Mouse (Mus musculus): ENCODE data around the gene Tmem95. TPM values are rescaled to one million over a fixed set of nuclear protein-coding genes. Genes with fewer than 3 reads are reported as not detected.
A peak's percentile ranks its signal among the peaks of the same experiment; 100 is the strongest.
"Not testable (repeated sequence)": the region's sequence is repeated elsewhere in the genome, so short reads cannot be mapped to it uniquely, and the experiment has no call there.

The Tmem95 gene
- polyA plus RNA-seq, 1 experiment, result not detected

- TF ChIP-seq CTCF (IDR thresholded peaks at IDR 0.05; ENCODE audit: borderline replicate concordance, insufficient read depth, low read length) (no peak), POLR2A (IDR thresholded peaks at IDR 0.05; ENCODE audit: low read depth, low read length) (no peak)
- Histone ChIP-seq H3K4me1 (ENCODE audit: control insufficient read depth, insufficient read depth, low read length) (no peaks in the 10 kb centered on the region; the same call in none of the 2 replicates), H3K27ac (ENCODE audit: insufficient read depth, low read length) (no peak overlapping the region), H3K4me3 (ENCODE audit: insufficient read depth, low read length) (no peak overlapping the region)
Observed at GRCm38 (mm10) chr11:69872451-69872850, 5.4 kb downstream of the Tmem95 start.

GRCm38 (mm10) chr11:69871822-69872221 is 6.0 kb downstream of the Tmem95 start:
- Histone ChIP-seq H3K4me3 (ENCODE audit: insufficient read depth, low read length) (no peak overlapping the region), H3K4me1 (ENCODE audit: control insufficient read depth, insufficient read depth, low read length) (no peaks in the 10 kb centered on the region; the same call in 1 of the 2 replicates), H3K27ac (ENCODE audit: insufficient read depth, low read length) (no peak overlapping the region)
- no peak for TF ChIP-seq POLR2A (IDR thresholded peaks at IDR 0.05; ENCODE audit: low read depth, low read length)
- TF ChIP-seq CTCF (IDR thresholded peaks at IDR 0.05; ENCODE audit: borderline replicate concordance, insufficient read depth, low read length), result no peak

DNA sequence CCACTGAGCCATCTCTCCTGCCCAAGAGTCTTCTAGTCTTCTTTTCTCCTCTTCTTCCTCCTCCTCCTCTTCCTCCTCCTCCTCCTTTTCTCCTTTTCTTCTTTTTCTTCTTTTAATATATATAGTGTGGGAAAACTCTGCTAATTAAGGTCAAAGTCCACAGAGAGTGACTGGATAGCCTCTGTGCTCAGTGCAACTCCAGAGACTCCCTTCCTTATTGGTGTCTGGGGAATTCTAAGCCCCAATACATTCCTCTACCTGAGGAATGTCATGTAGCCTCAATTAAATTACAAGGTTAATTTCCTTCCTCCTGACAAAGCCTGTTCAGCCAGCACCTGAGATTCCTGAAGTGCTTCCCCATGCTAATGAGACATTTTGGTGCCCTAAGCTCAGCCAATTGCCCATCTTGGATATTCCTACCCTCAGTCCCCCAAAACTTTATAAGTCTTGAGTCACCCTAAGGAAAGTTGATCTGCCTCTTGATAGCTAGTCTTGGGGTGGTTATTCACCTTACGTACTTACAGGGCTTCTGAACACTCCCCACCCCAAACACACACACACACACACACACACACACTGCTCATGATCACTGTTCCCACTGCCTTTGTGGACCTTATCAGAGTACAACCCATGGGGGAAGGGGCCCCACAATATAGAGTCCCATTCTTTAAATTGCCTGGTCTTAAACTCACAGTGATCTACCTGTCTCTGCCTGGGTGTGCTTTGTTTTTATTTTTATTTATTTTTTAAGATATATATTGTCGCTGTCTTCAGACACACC is 7.3 kb downstream of the Tmem95 start:
- Histone ChIP-seq H3K4me3 (ENCODE audit: insufficient read depth, low read length) (no peak overlapping the region), H3K4me1 (ENCODE audit: control insufficient read depth, insufficient read depth, low read length) (no peaks in the 10 kb centered on the region; the same call in 1 of the 2 replicates), H3K27ac (ENCODE audit: insufficient read depth, low read length) (no peak overlapping the region)
- no peak for TF ChIP-seq POLR2A (IDR thresholded peaks at IDR 0.05; ENCODE audit: low read depth, low read length)
- no peak for TF ChIP-seq CTCF (IDR thresholded peaks at IDR 0.05; ENCODE audit: borderline replicate concordance, insufficient read depth, low read length)

DNA sequence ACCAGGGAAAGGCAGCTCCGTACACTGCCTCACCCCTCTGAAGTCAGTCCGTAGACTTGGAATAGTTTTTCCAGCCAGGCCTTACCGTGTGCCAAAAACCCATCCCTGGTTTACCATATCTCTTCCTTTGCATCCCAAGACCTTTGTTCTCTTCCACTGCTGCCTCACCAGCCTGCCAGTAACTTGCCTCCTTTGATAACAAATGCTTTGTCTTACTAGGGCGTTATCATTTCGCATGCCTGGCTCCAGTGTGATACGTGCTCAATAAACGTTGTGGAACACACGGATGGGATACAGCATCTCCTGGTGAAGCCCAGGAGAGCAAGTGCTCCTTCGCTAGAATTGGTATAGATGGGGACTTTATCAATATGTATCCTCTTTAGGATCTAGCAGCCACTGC is 10.5 kb downstream of the Tmem95 start:
- no peak overlapping the region for H3K27ac ChIP-seq (ENCODE audit: insufficient read depth, low read length)
- TF ChIP-seq POLR2A (IDR thresholded peaks at IDR 0.05; ENCODE audit: low read depth, low read length) (no peak), CTCF (IDR thresholded peaks at IDR 0.05; ENCODE audit: borderline replicate concordance, insufficient read depth, low read length) (no peak)
- H3K4me3 ChIP-seq (ENCODE audit: insufficient read depth, low read length), result no peak overlapping the region
- no peaks in the 10 kb centered on the region; the same call in 1 of the 2 replicates for H3K4me1 ChIP-seq (ENCODE audit: control insufficient read depth, insufficient read depth, low read length)

DNA sequence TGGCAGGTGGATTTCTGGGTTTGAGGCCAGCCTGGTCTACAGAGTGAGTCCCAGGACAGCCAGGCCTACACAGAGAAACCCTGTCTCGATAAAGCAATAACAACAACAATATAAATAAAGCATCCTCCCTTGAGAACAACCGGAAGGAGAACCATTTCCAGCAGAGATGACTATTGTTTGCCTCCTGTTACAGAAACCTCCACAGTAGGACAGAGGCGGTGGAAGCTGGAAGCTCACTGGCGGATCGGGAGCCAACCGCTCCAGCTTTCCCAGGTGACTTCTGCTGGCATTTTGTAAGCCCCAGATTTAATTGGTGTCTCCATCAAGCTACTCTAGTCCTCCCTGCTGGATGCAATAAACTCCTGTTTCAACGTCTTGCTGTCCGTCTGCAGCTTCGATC is 12.3 kb downstream of the Tmem95 start:
- no peak overlapping the region for H3K4me3 ChIP-seq (ENCODE audit: insufficient read depth, low read length)
- no peaks in the 10 kb centered on the region for H3K4me1 ChIP-seq (ENCODE audit: control insufficient read depth, insufficient read depth, low read length)
- H3K27ac ChIP-seq (ENCODE audit: insufficient read depth, low read length), result no peak overlapping the region
- TF ChIP-seq POLR2A (IDR thresholded peaks at IDR 0.05; ENCODE audit: low read depth, low read length), result no peak
- TF ChIP-seq CTCF (IDR thresholded peaks at IDR 0.05; ENCODE audit: borderline replicate concordance, insufficient read depth, low read length), result no peak

- no peak overlapping the region for H3K27ac ChIP-seq (ENCODE audit: insufficient read depth, low read length)
- no peak for TF ChIP-seq POLR2A (IDR thresholded peaks at IDR 0.05; ENCODE audit: low read depth, low read length)
- no peak for TF ChIP-seq CTCF (IDR thresholded peaks at IDR 0.05; ENCODE audit: borderline replicate concordance, insufficient read depth, low read length)
- no peaks in the 10 kb centered on the region for H3K4me1 ChIP-seq (ENCODE audit: control insufficient read depth, insufficient read depth, low read length)
- H3K4me3 ChIP-seq (ENCODE audit: insufficient read depth, low read length), result no peak overlapping the region
Observed at GRCm38 (mm10) chr11:69864138-69864860, 13.5 kb downstream of the Tmem95 start.

DNA sequence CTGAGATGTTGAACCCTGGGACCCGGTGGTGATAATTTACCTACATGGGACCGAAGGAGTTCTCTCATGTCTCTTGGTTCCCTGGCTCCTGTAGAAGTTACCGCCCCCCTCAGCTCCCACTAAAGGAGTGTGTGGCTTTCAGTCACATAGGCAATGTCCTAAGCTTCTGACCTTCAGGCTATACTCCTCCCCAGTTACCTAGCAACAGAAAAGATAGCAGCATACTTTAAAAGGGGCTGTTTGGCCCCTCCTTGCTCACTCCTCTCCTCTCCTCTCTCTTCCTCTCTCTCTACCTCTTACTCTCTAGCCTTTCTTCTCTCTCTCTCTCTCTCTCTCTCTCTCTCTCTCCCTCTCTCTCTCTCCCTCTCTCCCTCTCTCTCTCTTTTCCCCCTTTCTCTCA is 14.1 kb downstream of the Tmem95 start:
- not testable (repeated sequence) for H3K4me3 ChIP-seq (ENCODE audit: insufficient read depth, low read length); H3K4me1 ChIP-seq (ENCODE audit: control insufficient read depth, insufficient read depth, low read length)

GRCm38 (mm10) chr11:69858113-69858998 is 19.5 kb downstream of the Tmem95 start, which contains the start of gene Tnk1:
Gene Tnk1 (minus strand): TSS chr11:69858730.
- no peaks in the 10 kb centered on the region for H3K4me1 ChIP-seq (ENCODE audit: control insufficient read depth, insufficient read depth, low read length)
- H3K4me3 ChIP-seq (ENCODE audit: insufficient read depth, low read length), result no peak within 1 kb of the TSS
- no peak within 1 kb of the TSS for H3K27ac ChIP-seq (ENCODE audit: insufficient read depth, low read length)
- TF ChIP-seq CTCF (IDR thresholded peaks at IDR 0.05; ENCODE audit: borderline replicate concordance, insufficient read depth, low read length) (no peak), POLR2A (IDR thresholded peaks at IDR 0.05; ENCODE audit: low read depth, low read length) (no peak)

More for the DNA sequence above, 14.1 kb downstream of the Tmem95 start:
- not testable (repeated sequence) for H3K27ac ChIP-seq (ENCODE audit: insufficient read depth, low read length)

DNA sequence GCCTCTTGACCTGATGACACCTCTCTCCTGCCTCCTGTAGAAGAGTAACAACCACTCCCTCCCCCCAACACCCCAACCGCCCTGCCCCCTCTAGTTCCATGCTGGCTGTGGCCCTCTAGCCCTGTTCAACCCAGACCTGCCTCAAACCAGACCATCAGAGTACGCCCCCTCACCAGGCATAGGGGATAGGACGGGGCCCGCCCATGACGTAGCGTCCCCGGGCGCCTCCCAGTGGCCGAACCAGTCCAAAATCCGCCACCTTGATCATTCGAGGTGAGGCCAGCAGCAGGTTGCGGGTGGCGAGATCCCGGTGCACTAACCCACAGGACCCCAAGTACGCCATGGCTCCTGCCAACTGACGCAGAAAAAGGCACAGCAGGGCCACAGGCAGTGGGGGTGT is 22.5 kb downstream of the Tmem95 start:
- TF ChIP-seq CTCF (IDR thresholded peaks at IDR 0.05; ENCODE audit: borderline replicate concordance, insufficient read depth, low read length) (0 out of 2 replicates have a peak, but pooled peaks have one; percentile 7), POLR2A (IDR thresholded peaks at IDR 0.05; ENCODE audit: low read depth, low read length) (no peak)
- H3K27ac ChIP-seq (ENCODE audit: insufficient read depth, low read length), result no peak overlapping the region
- no peaks in the 10 kb centered on the region for H3K4me1 ChIP-seq (ENCODE audit: control insufficient read depth, insufficient read depth, low read length)
- H3K4me3 ChIP-seq (ENCODE audit: insufficient read depth, low read length), result no peak overlapping the region

Data from embryonic fibroblast, embryonic 13.5 days (primary cell).